Mouse (Mus musculus) kidney, postnatal 10 days (tissue): ENCODE results near the gene Mapkbp1.

Experiments
- DNase-seq: peaks from one replicate; pipeline ENCODE4 v3.0.0; 2021; ENCODE audit warnings: mixed read lengths

Mapkbp1 gene

GRCm38 (mm10) chr2:120055923-120056322, 83.4 kb downstream of the Mapkbp1 start:
- DNase-seq, result no peak

GRCm38 (mm10) chr2:120058818-120059217, 86.3 kb downstream of the Mapkbp1 start:
- no peak for DNase-seq

- DNase-seq, result no peak
Measured at GRCm38 (mm10) chr2:120059466-120059865, 87.0 kb downstream of the Mapkbp1 start.

DNA sequence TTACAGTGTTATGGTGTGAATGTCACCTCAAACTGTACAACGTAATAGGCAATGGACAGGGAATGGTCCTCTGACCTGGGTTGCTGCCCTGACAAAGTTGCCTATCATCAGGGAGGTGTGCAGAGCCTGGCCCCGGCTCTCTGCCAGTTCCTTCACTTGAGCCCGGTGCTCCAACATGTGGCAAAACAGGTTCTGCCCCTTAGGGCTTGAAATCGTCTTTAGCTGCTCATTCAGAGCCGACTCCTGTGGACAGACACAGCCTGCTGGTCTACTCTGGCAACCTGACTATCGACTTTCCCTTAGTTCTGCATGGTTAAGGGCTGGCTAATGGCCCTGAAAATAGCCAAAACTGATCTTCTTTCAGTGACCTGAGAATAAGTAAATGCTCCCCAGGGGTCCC, 87.7 kb downstream of the Mapkbp1 start:
- peak; percentile 48 for DNase-seq

GRCm38 (mm10) chr2:120060651-120061050, 88.2 kb downstream of the Mapkbp1 start:
- DNase-seq, result peak; percentile 32

GRCm38 (mm10) chr2:120062248-120062647, 89.7 kb downstream of the Mapkbp1 start:
- no peak for DNase-seq

DNA sequence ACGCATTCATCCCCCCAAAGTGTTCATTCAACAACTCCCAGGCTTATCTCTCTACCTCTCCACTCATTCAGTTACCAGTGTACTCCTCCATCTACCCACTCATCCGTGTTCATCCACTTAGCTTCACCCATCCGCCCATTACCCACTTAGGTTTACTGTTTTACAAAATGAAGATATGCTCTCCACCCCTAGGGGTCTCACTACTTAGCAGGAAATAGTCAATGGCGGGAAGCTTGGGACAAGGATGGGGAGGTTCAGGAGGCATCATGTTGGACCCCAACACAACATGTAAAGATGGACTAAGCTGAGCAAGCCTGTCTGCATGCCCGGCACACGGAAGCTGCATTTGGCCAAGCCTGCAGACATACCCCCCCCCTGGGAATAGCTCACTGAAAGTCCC, 92.1 kb downstream of the Mapkbp1 start:
- DNase-seq, result no peak

GRCm38 (mm10) chr2:120065243-120065642, 92.7 kb downstream of the Mapkbp1 start:
- no peak for DNase-seq

- peak; percentile 40 for DNase-seq
Measured at GRCm38 (mm10) chr2:120066224-120066623, 93.7 kb downstream of the Mapkbp1 start.

- peak; percentile 55 for DNase-seq
Measured at GRCm38 (mm10) chr2:120068555-120069465, 96.3 kb downstream of the Mapkbp1 start.

DNA sequence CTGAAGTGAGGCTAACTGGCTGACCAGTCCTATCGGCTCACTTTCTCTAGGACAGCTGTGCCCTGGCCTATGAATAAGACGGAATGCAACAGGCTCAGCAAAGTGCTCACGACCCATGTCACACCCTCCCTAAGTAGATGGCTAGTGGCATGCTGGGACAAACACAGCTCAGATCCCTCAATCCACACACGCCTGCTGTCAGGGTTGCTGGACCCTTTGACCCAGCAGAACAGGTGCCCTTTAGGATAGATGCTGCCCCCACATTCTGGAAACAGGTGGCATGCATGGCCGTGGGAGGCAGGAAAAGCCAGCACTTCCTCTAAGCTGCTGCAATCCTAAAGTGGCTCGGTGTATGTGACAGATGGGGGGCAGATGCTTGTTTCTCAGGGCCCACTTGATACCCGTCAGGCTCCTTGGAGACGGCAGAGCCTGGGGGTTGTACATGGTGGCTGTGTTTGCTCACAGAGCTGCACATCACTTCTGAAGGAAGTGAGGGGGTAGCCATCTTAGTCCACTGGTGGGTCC, 97.0 kb downstream of the Mapkbp1 start:
- DNase-seq, result no peak

DNA sequence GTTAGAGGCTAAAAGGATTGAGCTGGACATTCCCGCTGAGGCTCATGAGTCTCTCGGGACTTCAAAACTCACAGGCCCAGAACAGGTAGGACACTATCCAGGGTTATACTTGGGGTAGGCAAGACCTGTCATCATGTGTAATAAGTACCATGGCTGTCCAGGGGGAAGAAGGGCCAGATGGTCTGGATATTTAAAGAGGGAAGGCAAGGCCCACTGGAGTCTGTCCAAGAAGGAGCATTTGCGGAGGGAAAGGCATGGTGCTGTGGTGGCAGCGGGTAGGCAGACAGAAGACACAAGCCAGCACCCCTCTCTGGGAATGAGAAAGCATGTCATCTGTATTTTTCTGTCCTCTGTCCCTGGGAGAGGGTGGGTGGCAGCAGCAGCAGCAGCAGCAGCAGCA, 101.6 kb downstream of the Mapkbp1 start:
- no peak for DNase-seq

DNA sequence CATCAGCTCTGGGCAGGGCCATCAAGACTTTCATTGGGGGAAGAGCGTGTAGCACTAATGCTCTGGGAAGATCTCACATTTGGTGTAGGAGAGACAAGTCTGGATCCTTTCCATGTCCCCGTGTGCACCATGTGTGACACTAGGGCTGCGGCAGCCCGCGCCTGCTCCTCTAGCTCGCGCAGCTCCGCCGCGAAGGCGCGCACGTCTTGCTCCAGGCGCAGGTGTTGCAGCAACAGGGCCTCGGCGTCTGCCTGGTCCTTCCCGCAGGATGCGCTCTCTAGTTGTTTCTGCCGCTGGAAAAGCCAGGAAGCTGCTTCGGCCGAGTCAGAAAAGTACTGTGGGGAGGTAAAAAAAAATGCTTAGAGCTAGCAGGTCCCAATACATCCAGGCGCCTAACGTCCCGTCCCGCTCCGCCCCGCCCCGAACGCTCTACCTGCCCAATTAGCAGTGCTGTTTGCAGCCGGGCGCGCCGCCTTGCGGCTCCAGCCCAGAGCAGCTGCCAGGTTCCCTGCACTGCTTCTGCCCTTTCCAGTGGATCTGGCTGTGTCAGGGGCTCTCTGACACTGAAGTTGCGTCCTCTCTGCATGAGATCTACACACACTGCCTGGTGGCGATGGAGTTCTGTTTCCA, 103.7 kb downstream of the Mapkbp1 start:
- DNase-seq, result peak; percentile 75
